Mouse (Mus musculus) lung, postnatal 0 days (tissue): ENCODE data around the gene Cxcl9.

ENCODE experiments used
- CTCF ChIP-seq: IDR thresholded peaks from 2 replicates; pipeline ENCODE4 v1.5.1; 2016; ENCODE audit warnings: antibody characterized with exemption, mild to moderate bottlenecking
- EP300 ChIP-seq: IDR thresholded peaks from 2 replicates; pipeline ENCODE4 v1.6.1; 2016; ENCODE audit warnings: antibody characterized with exemption, mild to moderate bottlenecking, control low read depth

GRCm38 (mm10) chr5:92370392-92370791 lies 42.5 kb upstream of the Cxcl9 start:
- TF ChIP-seq CTCF (no peak), EP300 (no peak)
